Mouse (Mus musculus): Measurements from ENCODE around the gene Shc2. TPM values are rescaled to one million over a fixed set of nuclear protein-coding genes. Genes with fewer than 3 reads are reported as not detected.

The Shc2 gene
- polyA plus RNA-seq, 1 experiment from 2014 or later = 22.8 TPM

- no peak overlapping the region for H3K4me2 ChIP-seq (replicated peaks)
- no peak overlapping the region for H3K9ac ChIP-seq (replicated peaks)
- no peaks in the 10 kb centered on the region for H3K36me3 ChIP-seq
- WGBS = 87% methylated on average over 17 of the region's 17 CpGs
- H3K4me3 ChIP-seq = no peak overlapping the region
- H3K27me3 ChIP-seq = peaks cover 24% of the 10 kb centered on the region
- H3K27ac ChIP-seq (replicated peaks) = no peak overlapping the region
- peaks cover 12% of the 10 kb centered on the region; the same call in 1 of the 2 replicates for H3K4me1 ChIP-seq
- no peaks in the 10 kb centered on the region for H3K9me3 ChIP-seq
- no peak for ATAC-seq (ENCODE audit: low FRiP score, low read depth)
Observed at GRCm38 (mm10) chr10:79633006-79633777, 4.5 kb downstream of the Shc2 start.

- no peak overlapping the region for H3K27ac ChIP-seq (replicated peaks)
- no peak overlapping the region for H3K9ac ChIP-seq (replicated peaks)
- H3K27me3 ChIP-seq = peaks cover 6% of the 10 kb centered on the region; the same call in 1 of the 2 replicates
- WGBS = 83% methylated on average over 4 of the region's 4 CpGs
- 0 out of 2 replicates have a peak, but pooled peaks cover 5% of the 10 kb centered on the region for H3K4me1 ChIP-seq
- H3K4me3 ChIP-seq = no peak overlapping the region
- H3K4me2 ChIP-seq (replicated peaks) = no peak overlapping the region
- ATAC-seq (ENCODE audit: low FRiP score, low read depth) = no peak
- no peaks in the 10 kb centered on the region for H3K36me3 ChIP-seq
- no peaks in the 10 kb centered on the region for H3K9me3 ChIP-seq
Observed at GRCm38 (mm10) chr10:79631432-79631831, 6.3 kb downstream of the Shc2 start.

GRCm38 (mm10) chr10:79628377-79628776, 9.3 kb downstream of the Shc2 start:
- Histone ChIP-seq H3K4me3 (no peak overlapping the region), H3K4me1 (no peaks in the 10 kb centered on the region), H3K9me3 (no peaks in the 10 kb centered on the region), H3K36me3 (no peaks in the 10 kb centered on the region), H3K9ac (replicated peaks) (no peak overlapping the region), H3K27me3 (no peaks in the 10 kb centered on the region), H3K4me2 (replicated peaks) (no peak overlapping the region), H3K27ac (replicated peaks) (no peak overlapping the region)
- ATAC-seq (ENCODE audit: low FRiP score, low read depth) = no peak
- WGBS = 88% methylated on average over 5 of the region's 5 CpGs

GRCm38 (mm10) chr10:79626156-79626555, 11.6 kb downstream of the Shc2 start:
- H3K27me3 ChIP-seq = no peaks in the 10 kb centered on the region
- no peaks in the 10 kb centered on the region for H3K4me1 ChIP-seq
- H3K4me3 ChIP-seq = no peak overlapping the region
- H3K9me3 ChIP-seq = no peaks in the 10 kb centered on the region
- ATAC-seq (ENCODE audit: low FRiP score, low read depth) = no peak
- no peak overlapping the region for H3K4me2 ChIP-seq (replicated peaks)
- H3K36me3 ChIP-seq = no peaks in the 10 kb centered on the region
- H3K9ac ChIP-seq (replicated peaks) = no peak overlapping the region
- H3K27ac ChIP-seq (replicated peaks) = no peak overlapping the region
- 86% methylated on average over 10 of the region's 10 CpGs for whole genome bisulfite sequencing

GRCm38 (mm10) chr10:79625398-79625797, 12.3 kb downstream of the Shc2 start:
- H3K4me1 ChIP-seq = no peaks in the 10 kb centered on the region
- H3K4me3 ChIP-seq = no peak overlapping the region
- no peak overlapping the region for H3K27ac ChIP-seq (replicated peaks)
- ATAC-seq (ENCODE audit: low FRiP score, low read depth) = no peak
- H3K27me3 ChIP-seq = no peaks in the 10 kb centered on the region; the same call in 1 of the 2 replicates
- H3K4me2 ChIP-seq (replicated peaks) = no peak overlapping the region
- 87% methylated on average over 9 of the region's 9 CpGs for WGBS
- H3K9me3 ChIP-seq = no peaks in the 10 kb centered on the region
- 0 out of 2 replicates have a peak, but pooled peaks cover 4% of the 10 kb centered on the region for H3K36me3 ChIP-seq
- H3K9ac ChIP-seq (replicated peaks) = no peak overlapping the region

GRCm38 (mm10) chr10:79623950-79624349, 13.8 kb downstream of the Shc2 start:
- no peaks in the 10 kb centered on the region for H3K9me3 ChIP-seq
- 68% methylated on average over 12 of the region's 12 CpGs for WGBS
- H3K36me3 ChIP-seq = peaks cover 13% of the 10 kb centered on the region; the same call in 1 of the 2 replicates
- no peak overlapping the region for H3K4me2 ChIP-seq (replicated peaks)
- no peak for ATAC-seq (ENCODE audit: low FRiP score, low read depth)
- 0 out of 2 replicates have a peak overlapping the region, but pooled peaks have one; percentile 5 for H3K9ac ChIP-seq (replicated peaks)
- no peak overlapping the region for H3K27ac ChIP-seq (replicated peaks)
- H3K4me1 ChIP-seq = no peaks in the 10 kb centered on the region
- no peak overlapping the region for H3K4me3 ChIP-seq
- no peaks in the 10 kb centered on the region; the same call in 1 of the 2 replicates for H3K27me3 ChIP-seq

GRCm38 (mm10) chr10:79616376-79616775, 21.3 kb downstream of the Shc2 start:
- H3K4me1 ChIP-seq = peaks cover 26% of the 10 kb centered on the region
- no peak for ATAC-seq (ENCODE audit: low FRiP score, low read depth)
- H3K4me2 ChIP-seq (replicated peaks) = no peak overlapping the region
- no peaks in the 10 kb centered on the region for H3K9me3 ChIP-seq
- H3K4me3 ChIP-seq = no peak overlapping the region
- H3K27me3 ChIP-seq = peaks cover 33% of the 10 kb centered on the region
- H3K36me3 ChIP-seq = peaks cover 13% of the 10 kb centered on the region; the same call in 1 of the 2 replicates
- H3K27ac ChIP-seq (replicated peaks) = no peak overlapping the region
- 89% methylated on average over 5 of the region's 5 CpGs for WGBS
- H3K9ac ChIP-seq (replicated peaks) = no peak overlapping the region

GRCm38 (mm10) chr10:79615860-79616259, 21.9 kb downstream of the Shc2 start:
- Histone ChIP-seq H3K4me3 (no peak overlapping the region), H3K4me1 (peaks cover 26% of the 10 kb centered on the region), H3K9me3 (no peaks in the 10 kb centered on the region), H3K36me3 (peaks cover 13% of the 10 kb centered on the region; the same call in 1 of the 2 replicates), H3K9ac (replicated peaks) (no peak overlapping the region), H3K4me2 (replicated peaks) (no peak overlapping the region), H3K27ac (replicated peaks) (peak overlapping the region; percentile 2; the same call in 1 of the 2 replicates), H3K27me3 (peaks cover 38% of the 10 kb centered on the region)
- WGBS = 5% methylated on average over 8 of the region's 8 CpGs
- no peak for ATAC-seq (ENCODE audit: low FRiP score, low read depth)

GRCm38 (mm10) chr10:79614305-79614643, 23.4 kb downstream of the Shc2 start:
- Histone ChIP-seq H3K9me3 (no peaks in the 10 kb centered on the region), H3K9ac (replicated peaks) (no peak overlapping the region), H3K27me3 (peaks cover 54% of the 10 kb centered on the region), H3K4me1 (peaks cover 26% of the 10 kb centered on the region), H3K27ac (replicated peaks) (no peak overlapping the region), H3K36me3 (no peaks in the 10 kb centered on the region), H3K4me3 (peak overlapping the region; percentile 61), H3K4me2 (replicated peaks) (peak overlapping the region; percentile 100)
- WGBS = 85% methylated on average over 1 of the region's 1 CpGs
- ATAC-seq (ENCODE audit: low FRiP score, low read depth) = no peak; the same call in 1 of the 2 replicates

GRCm38 (mm10) chr10:79613578-79614304, 24.0 kb downstream of the Shc2 start, which contains the start of gene C2cd4c:
C2cd4c (minus strand) TSS chr10:79614025.
- Histone ChIP-seq H3K9me3 (no peaks in the 10 kb centered on the region), H3K4me3 (peak within 1 kb of the TSS; percentile 61), H3K9ac (replicated peaks) (peak within 1 kb of the TSS; percentile 58), H3K27me3 (peaks cover 54% of the 10 kb centered on the region), H3K4me1 (peaks cover 26% of the 10 kb centered on the region), H3K27ac (replicated peaks) (no peak within 1 kb of the TSS), H3K36me3 (no peaks in the 10 kb centered on the region), H3K4me2 (replicated peaks) (peak within 1 kb of the TSS; percentile 100)
- 1% methylated on average over 59 of the region's 60 CpGs for WGBS
- ATAC-seq (ENCODE audit: low FRiP score, low read depth) = peak; percentile 79

- Histone ChIP-seq H3K36me3 (no peaks in the 10 kb centered on the region), H3K4me3 (peak overlapping the region; percentile 61), H3K9ac (replicated peaks) (peak overlapping the region; percentile 20; the same call in 1 of the 2 replicates), H3K27ac (replicated peaks) (no peak overlapping the region), H3K9me3 (no peaks in the 10 kb centered on the region), H3K4me2 (replicated peaks) (peak overlapping the region; percentile 100), H3K27me3 (peaks cover 59% of the 10 kb centered on the region), H3K4me1 (peaks cover 26% of the 10 kb centered on the region)
- WGBS = 11% methylated on average over 51 of the region's 51 CpGs
- ATAC-seq (ENCODE audit: low FRiP score, low read depth) = peak; percentile 31
Observed at GRCm38 (mm10) chr10:79612192-79613135, 25.3 kb downstream of the Shc2 start.
